Mouse (Mus musculus) MEL-GATA-1-ER (cell line): ENCODE data around the gene Itgb7.

Experiments
- DNase-seq: peaks from one replicate; pipeline ENCODE4 v3.0.0-alpha.2; 2012; ENCODE audit warnings: low read depth; ENCODE audit errors: extremely low read depth

The Itgb7 gene

DNA sequence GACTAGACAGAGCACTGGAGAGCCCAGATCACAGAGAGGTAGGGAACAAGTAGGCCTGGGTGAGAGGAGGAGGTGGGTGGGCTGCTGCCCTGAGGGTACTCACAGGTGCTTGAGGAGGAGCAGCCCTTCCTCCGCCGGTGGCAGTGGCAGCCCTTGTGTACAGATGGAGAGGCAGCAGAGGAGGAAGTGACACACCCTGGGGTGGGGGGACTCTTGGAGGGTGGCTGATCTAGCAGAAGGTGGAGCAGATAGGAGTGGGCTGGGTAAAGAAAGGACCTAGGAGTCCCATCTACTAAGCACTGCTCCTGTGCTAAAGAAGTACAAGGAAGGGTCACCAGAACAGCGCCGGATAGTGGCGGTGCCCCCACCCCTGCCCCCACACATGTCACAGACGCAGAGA is at the start of gene Itgb7:
TSS of gene Itgb7 (minus strand) at position 197 of the 400 bp plus-strand sequence.
- peak; percentile 89 for DNase-seq

- DNase-seq = no peak
These were observed 48.9 kb upstream of the Itgb7 start for GRCm38 (mm10) chr15:102280623-102281022.

- no peak for DNase-seq
These were observed 48.2 kb upstream of the Itgb7 start for GRCm38 (mm10) chr15:102279783-102280520.

DNA sequence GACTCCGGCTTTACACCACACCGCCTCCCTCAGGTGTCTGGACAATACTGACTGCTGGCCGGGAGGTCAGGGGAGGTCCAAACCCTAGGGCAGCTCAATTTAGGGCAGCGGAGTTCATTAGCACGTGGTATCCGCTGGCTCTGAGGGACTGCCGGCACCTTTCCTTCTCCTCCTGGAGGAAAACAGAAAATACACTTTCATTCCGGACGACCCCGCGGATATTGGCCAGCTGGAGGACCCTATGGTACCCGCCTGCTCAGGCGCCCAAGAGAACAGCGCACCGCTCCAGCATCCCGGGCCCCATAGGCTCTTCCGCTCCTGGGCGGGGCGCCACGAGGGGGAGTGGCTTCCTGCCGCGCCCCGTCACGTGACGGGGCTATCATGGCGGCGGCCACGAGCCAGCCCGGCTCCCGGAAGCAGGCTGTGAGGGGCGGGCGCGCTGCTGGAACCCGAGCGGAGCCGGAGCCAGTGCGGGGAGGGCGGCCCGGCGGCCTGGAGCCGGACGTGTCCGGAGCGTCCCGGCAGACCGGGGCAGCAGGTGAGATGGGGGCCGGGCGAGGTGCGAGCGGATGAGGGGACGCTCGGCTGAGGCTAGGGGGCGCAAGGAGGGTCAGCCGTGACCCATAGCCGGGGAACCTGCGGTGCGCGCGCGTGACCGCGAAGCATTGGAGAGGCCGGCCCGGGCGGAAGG is 47.5 kb upstream of the Itgb7 start, which contains the start of gene Mfsd5:
TSS of gene Mfsd5 (plus strand) at position 363 of the 691 bp plus-strand sequence.
- DNase-seq = peak; percentile 76

DNA sequence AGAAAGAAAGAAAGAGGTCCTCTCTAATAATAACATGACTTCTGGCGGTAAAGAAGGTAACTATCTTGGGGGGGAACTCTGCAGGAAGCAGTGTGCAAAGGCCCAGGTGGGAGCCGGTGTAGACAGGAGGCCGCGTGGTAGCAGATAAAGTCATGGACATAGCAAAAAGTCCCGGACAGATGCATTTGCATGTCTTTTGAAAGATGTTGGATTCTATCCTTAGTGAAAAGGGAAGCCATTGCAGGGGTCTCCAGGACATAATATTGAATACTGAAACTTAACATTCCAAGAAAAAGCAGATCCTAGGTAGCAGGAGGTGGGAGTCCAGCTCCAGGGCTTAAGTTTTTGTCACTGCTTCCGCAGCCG is 47.0 kb upstream of the Itgb7 start:
- no peak for DNase-seq

GRCm38 (mm10) chr15:102273982-102274716 is 42.4 kb upstream of the Itgb7 start:
- no peak for DNase-seq

- DNase-seq = no peak
These were observed 39.7 kb upstream of the Itgb7 start for GRCm38 (mm10) chr15:102271441-102271840.

GRCm38 (mm10) chr15:102270274-102270960 is 38.7 kb upstream of the Itgb7 start, which contains the start of gene Gm9918:
Gene Gm9918 (plus strand): TSS chr15:102270563.
- no peak for DNase-seq

DNA sequence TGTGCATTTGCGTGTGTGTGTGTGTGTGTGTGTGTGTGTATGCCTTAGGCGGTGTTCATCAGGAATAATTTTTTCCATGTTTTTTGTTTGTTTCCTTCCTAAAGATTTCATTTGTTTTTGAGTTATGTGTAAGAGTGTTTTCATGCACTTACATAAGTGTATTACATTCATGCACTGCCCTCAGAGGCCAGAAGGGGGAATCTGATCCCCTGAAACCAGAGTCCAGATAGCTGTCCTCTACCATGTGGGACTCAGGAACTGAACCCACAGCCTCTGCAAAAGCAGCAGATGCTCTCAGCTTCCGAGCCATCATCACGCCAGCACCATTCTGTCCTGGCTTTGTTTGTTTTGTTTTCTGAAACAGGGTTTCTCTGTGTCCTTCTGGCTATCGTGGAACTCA is 33.8 kb upstream of the Itgb7 start:
- no peak for DNase-seq

DNA sequence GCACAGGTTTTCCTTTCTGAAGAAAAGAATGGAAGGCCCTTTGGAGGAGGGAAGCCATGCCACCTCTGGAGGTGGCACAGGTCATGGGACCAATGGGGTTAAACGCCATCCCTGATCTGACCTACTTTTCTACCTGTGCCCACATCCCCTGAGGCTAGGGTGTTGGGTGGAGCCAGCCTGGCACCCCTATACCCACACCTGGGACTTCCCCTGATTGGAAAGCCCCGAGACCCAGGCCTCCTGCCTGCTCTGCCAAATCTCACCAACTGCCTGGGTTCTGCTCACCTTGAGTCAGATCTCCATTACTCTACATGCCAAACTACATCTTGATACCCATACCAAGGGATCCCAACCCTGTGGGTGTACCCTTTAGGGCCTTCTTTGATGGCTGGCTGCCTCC is 31.3 kb upstream of the Itgb7 start:
- no peak for DNase-seq

GRCm38 (mm10) chr15:102262582-102262981 is 30.8 kb upstream of the Itgb7 start:
- no peak for DNase-seq

DNA sequence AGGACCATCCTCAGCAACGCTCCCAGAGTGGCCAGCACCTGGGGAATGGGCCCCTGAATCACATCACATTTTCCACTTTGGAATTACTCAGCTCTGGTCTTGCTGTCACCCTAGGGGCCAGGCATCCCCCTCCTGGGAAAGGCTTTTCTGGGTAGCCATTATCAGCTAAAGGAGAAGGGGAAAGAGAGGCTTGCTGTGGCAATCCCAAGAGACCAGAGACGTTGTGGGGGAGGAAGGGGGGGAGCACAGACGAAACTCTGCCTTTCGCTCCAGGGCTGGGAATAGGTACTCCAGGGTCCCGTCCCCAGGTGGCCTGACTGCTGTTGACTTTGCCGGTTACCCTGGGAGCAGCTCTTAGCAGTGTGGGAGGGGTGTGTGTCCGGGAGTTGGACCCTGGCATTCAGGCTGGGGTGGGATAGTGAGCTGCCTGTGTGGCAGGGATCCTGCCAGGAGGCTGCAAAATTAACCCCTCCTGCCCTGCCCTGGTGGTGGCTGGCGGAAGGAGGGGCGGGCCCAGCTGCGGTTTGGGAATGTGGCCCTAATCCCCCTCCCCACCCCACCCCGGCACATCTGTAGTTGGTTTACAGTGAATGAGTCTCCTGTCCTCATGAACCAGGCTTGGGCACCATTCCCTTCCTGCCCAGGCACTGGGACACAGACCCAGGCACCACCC is 27.0 kb upstream of the Itgb7 start:
- no peak for DNase-seq

DNA sequence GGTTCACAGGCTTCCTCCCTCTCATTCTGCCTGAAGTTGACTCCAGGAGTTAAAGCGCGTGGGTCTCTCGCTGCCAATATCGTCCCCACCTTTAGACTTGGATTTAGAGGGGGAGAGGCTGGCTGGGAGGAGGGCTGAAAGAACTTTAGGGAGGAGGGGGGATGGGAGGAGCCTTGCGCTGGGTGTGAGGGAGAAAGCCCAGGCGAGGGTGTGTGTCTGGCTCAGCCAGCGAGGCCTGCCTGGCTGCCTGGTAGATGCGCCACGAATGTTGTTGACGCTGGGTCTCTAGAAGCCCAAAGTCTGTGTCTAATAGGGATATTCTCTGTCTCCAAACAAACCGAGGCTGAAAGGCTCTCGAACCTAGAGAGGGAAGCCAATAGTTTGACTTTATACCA is 26.3 kb upstream of the Itgb7 start:
- DNase-seq = no peak

DNA sequence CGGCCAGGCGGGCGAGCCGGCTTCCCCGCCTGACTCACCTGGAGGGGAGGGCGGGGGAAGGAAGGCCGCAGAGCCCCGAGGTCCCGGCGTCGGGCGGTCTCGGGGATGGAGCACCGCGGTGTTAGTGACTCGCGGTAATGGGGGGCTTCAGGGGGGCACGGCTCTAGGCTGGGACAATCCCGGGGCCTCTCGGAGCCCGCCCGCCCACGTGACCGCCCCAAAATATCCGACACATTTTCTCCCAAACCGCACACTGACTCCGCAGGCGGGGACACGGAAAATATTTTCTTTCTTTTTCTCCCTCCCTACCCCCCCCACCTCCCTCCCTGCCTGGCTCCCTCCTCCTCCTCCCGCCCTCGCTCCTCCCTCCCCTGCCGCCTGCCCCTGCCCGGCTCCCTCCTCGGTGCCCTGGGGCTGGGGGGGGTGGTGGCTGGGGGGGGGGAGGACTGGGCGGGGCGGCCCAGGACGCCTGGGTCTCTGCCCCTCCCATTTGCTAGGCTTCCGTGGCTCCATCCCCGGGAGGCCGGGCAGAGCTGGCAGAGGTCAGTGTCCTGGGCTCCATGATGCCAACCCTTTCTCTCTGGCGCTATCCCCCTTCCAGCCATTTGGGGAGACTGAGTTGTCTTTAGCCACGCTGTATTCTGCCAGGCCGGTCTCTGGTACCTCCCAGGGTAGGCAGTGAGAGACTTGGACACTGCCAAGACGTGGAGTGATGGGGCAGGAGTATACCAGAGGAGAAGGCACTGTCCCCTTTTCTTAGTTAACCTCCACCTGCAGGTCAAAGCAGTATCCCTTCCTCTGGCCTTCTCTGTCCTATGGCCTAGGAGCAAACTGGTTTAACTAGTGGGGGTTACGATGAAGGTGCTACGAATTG is 25.7 kb upstream of the Itgb7 start, which contains the start of gene Rarg:
TSS of gene Rarg (minus strand) at position 316 of the 874 bp plus-strand sequence.
- no peak for DNase-seq

- DNase-seq = no peak
These were observed 24.9 kb upstream of the Itgb7 start for GRCm38 (mm10) chr15:102256431-102257201.

DNA sequence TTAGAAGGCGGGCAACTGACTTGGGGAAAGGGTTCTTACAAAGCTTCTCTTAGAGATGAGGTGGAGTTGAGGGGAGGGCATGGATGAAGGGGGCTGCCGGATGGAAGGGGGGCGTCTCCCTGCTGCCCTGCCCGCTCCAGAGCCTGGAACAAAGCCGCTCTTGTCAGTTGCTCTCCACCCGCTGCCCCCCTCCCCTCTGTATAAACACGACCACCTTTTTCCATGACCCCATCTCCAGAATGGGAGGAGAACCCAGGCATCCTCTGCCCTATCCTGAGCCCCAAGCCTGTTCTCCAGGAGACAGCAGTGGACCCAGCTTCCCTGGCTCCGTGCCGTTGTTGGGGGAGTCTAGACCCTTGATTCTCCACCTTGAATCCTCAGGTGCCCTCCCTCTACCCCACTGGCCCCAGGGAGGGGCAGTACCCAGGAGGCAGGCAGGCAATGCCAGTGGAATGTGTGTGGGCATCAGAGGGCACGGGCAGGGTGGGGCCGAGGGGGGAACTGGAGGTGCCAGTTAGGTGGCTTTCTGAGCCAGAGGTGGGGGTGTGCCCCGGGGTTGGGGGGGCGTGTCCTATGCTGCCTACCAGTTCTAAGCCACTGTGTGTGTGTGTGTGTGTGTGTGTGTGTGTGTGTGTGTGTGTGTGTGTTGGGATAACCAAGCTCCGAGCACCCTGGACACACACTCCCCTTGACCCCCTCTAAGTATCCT is 24.0 kb upstream of the Itgb7 start:
- DNase-seq = no peak

DNA sequence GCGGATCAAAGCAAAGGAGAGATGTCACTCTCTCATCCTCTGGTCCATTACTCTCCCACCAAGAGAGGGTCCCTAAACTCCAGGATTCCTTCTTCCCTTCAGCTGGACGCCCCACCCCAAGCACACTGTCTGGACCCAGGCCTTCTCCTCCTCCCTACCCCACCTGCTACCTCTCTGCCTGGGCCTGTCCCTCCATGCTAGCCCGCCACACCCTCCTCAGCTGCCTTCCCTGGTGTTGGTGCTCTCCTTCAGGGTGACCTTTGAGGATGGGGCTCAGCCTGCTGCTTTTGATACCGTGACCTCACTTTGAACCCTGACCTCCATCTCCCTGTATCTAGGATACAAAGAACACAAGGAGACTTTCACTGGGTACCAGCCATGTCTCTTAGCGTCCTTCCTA is 18.8 kb upstream of the Itgb7 start:
- DNase-seq = no peak

GRCm38 (mm10) chr15:102249967-102250366 is 18.2 kb upstream of the Itgb7 start:
- no peak for DNase-seq
